Mouse (Mus musculus) monocyte, adult 2 months (primary cell): ENCODE results near the gene Efna3.

Experiments
- DNase-seq, 2 experiments: peaks; one replicate each; pipeline ENCODE4 v3.0.0; 2022; ENCODE audit warnings: low spot score in 2 of 2, low read depth in 1 of 2

The Efna3 gene

DNA sequence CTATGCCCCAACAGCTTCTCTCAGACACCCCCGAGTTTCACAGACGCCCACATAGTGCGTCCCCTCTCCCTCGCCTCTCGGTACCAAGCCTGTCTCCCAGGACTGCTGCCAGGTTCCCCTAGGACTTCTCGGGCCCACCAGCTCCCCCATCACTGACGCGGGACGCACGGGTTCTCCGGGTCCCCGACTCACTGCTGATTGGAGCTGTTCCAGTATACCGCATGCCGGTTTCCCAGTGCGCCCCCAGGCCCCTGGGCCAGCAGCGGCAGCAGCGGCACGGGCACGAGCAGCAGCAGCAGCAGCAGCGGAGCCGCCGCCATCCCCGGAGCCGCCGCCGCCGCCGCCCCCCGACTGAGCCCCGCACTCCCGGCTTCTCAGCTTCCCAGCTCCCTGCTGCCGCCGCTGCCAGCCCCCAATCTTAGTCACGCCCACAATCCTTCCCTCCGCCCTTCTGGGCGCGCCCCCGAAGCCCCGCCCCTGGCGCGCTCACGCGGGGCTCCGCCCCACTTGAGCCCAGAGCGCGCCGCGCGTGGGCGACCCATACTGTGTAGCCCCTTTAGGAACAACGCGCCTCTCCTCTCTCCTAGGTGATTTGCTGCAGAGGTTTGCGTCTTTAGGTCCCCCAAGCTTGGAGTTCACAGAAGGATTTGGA, at the start of gene Efna3:
Efna3 (minus strand) TSS at position 452 of the 652 bp plus-strand sequence.
- no peak for DNase-seq

DNA sequence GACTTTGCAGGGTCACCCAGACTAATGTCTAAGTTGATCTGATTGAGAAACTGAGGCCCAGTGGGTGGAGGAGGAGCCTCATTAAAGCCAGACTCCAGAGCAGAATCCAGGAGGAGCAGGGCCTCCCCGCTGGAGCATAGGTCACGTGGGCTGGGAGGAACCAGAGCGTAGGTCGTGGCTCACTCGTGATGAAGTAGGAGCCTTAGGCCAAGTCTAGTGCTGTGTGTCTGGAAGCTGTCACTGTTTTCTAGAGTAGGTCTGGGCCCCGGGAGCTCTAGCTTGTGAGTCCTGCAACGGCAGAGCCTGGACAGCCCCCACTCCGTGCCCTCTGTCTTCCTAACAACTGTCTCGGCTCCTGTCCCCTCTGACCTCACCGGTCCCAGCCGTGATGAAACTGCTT, 44.6 kb upstream of the Efna3 start:
- no peak for DNase-seq

DNA sequence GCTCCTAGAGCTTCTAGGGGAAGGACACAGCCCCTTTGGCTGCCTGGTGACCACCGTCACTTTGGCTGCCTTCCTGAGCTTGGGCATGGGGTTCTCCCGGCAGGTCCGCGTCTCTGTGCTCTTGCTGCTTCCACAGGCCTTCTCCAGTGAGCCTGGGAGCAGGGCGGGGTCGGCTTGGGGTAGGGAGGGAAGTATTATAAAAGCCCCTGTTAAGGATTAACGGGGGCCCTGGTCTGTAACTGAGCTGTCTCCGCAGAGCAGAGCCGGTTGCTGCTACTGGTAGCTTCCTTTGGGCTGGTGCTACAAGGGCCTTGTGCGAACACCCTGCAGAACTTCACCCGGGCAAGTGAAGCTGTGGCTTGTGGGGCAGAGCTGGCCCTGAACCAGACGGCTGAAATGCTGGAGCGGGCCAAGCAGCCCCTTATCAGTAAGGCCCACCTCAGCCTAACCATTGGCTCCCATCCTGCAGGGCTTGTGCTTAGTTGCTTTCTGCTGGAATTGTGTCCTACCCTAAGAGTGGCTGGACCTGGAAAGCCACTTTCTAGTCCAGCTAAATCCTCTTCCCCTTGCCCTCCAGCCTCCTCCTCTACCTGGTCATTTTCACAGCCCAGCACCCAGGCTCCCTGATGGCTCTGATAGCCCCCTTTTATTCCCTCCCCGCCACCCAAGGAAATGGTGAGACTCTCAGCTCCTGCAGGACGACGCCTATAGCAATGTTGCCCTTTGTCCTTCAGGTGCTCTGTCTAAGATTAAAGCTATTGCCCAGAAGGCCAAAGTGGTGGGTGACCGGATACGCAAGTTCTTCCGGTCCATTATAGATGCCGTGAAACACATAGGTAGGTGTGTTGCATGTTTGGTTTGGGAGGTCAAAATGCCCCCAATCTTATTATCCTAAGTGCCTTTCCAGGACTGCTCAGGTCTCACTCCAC, 43.0 kb upstream of the Efna3 start:
- DNase-seq: no peak

DNA sequence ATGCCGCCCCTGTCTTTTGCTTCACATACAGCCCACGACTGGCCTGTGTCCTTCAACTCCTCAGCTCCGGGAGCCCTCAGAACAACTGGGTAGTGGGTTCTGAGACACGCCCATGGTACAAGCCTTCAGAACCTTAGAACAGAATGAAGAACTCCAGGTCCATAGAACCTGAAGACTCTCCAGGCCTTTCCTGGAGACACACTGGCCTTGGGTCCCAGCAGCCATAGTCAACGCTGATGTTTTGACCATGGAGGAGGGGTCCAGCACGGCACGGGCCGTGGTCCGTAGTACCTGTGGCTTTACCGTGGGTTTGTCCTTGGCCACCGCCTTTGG, 42.4 kb upstream of the Efna3 start, which contains the start of gene Dcst1:
Dcst1 (minus strand) TSS at position 101 of the 333 bp plus-strand sequence.
- DNase-seq: no peak

DNA sequence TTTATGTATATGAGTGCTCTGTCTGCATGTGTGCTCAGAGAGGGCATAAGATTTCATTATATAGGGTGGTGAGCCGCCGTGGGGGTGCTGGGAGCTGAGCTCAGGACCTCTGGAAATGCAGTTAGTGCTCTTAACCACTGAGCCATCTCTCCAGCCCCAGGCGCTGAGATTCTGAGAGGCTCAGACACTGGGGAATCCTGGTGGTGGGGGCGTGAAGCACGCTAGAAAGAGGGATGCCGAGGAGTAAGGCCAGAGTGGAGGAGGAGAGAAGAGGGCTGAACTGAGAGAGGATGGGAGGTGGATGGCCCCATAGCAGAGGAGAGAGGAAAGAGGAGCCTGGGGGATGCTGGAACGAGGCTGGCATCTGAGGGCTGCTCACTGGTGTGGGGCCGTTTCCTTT, 41.9 kb upstream of the Efna3 start:
- DNase-seq: no peak

DNA sequence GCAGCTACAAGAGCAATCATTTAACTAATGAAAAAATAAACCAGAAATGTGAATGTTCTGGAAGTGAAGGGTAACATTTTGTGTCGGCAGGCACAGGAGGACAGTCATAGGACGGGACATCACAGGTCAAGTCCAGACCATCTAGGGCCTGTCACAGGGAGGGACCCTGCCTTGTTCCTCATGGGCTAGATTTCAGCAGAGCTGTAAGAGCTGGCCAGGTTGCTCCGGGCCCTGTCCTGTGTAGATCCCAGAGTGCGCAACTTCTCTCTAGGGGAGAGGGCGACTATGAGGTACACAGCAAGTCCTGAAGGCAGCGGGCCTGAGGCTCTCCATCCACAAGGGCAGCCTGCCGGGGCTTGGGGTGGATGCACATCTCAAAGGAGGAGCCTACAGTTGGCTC, 38.9 kb upstream of the Efna3 start, which contains the start of gene Dcst2:
Dcst2 (plus strand) TSS at position 301 of the 400 bp plus-strand sequence.
- DNase-seq: no peak

DNA sequence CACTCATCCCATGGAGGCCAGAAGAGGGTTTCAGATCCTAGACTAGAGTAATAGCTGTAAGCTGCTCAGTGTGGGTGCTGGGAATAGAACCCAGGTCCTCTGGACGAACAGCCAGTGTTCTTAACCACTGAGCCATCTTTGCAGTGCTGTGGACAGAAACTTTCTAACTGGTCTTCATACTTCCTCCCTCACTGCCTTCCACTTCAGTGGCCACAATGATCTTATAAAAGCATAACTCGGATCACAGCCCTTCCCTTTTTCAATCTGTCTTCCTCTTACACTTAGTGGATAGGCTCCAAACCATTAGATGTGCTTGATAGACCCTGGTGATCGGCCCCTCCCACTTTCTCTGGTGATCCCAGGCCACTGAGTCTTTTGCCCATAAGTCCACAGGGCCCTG, 37.5 kb upstream of the Efna3 start:
- DNase-seq: no peak

DNA sequence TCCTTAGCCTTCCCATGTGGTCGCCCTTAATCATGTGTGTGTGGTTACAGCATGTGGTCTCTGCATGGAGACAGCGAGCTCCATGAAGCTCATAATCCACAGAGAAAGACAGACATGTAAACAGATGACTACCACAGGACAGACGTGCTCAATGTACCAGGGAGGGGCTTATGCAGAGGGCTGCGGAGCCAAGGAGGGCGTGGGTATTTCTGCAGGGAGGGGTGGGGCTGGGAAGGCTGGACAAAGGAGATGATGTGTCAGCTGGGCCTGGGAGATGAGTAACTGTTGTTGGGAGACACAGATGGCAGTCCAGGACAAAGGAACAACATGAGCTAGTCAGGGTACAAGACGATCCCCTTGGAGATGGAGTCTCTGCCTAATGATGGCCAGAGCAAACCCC, 36.9 kb upstream of the Efna3 start:
- DNase-seq: no peak

DNA sequence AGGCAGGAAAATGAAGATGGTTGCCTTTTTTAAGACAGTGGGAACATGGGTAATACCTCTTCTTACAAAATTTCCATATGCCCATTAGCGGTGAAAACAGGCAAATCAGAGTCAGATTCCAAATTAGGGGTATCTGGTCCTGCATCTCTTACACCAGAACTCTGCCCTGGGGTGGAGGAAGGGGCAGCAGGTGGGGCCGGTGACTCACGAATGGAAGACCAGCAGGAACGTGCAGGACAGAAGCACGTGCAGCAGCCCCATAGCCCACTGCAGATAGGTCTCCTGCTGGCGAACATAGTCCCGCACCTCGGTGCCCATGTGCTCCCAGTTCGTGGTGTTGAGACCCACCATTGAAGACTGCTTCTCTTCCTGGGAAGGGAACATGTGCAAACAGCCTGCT, 33.3 kb upstream of the Efna3 start:
- no peak for DNase-seq

DNA sequence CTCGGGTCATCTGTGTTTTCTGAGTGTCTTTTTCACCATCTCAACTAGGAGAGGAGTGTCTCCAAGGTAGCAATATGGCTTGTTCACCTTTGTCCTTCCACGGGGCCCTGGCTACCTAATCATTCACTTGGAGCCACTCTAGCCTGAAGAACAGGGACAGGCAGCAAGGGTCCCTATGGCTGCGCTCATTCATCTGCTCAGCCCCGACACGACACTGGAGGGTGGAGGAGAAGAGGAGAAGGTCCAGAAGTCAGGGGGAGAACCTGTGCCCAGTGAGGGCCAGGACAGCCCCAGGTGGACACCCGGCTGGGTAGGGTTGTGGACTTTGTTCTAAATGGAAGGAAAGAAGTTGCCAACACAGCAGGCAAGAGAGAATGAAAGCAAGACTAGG, 32.7 kb upstream of the Efna3 start:
- DNase-seq: no peak

DNA sequence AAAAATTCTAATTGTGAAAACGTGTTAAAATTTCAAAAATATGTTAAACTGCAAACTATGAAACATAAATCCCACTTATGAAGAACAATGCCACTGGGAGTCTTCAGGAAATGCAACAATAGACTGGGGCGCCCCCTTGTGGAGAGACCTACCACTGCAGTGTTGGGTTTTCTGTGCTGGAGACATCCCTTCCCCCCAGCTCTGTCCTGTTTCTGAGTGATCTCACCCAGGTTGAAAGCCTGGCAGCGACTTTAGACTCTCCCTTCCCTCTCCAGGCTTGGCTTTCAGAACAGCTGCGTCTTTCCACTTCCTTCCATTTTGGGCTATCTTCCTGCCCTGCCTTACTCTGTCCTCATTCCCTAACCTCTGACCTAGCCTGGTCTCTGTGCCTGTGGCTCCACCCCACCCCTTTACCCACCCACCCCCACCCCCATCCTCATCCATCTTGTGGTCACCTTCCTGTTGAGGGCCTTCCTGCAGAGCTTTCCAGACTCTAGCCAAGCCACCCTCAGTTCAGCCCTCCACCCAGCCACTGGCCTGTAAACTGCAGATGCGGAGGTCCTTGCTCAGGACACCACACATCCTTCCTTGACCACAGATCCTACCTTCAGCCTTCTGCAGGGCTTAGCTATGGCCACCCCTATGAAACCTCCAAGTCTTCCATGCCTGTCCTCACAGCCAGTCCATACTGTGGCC, 32.2 kb upstream of the Efna3 start:
- peak; percentile 49 to 65 for DNase-seq

DNA sequence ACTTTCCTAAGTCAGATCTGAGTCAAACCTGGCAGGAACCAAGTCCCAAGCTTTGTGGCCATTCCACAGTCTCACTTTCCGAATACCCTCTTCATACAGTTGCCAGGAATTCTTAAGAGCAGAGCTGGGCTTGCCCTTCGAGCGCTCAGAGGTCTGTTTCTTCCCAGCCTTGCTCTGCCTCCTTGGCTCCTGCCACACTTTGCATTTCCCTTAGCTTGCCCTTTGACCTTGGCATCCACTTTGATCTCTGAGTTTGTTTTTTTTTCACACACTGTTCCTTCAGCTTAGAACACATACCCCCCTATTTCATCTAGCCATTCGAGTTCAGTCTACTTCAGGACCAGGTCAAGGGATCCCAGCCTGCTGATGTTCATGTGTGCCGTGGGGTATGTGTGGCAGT, 28.5 kb upstream of the Efna3 start:
- no peak for DNase-seq

DNA sequence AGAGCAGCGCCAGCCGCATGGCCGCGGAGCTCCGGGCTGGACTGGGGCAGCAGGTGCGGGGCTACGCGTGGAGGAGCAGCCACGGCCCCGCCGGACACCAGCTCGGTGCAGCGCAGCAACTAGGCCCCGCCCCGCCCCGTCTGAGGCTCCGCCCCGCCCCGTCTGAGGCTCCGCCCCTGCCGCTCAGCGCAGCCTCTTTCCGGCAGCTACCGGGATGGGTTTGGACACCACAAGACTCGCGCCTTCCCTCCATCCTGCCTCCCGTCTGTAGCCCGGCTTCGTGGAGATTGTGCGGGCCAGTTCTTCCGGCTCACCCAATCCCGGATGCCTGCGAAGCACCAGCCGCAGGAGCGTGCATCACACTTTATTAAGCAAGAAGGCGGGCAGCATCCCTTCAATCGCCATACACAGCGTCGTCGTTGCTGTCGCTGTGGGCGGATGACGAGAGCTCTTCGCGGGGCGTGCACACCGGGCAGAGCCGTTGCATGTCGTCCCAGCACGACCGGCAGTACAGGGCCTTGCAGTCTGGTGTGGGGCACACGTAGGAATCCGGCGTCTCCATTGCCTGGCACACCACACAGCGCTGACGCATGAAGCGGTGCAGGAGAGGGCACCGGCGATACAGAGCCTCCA, 27.2 kb upstream of the Efna3 start, which contains the start of gene Adam15:
Adam15 (minus strand) TSS at position 128 of the 633 bp plus-strand sequence.
- peak; percentile 37 to 83 for DNase-seq

DNA sequence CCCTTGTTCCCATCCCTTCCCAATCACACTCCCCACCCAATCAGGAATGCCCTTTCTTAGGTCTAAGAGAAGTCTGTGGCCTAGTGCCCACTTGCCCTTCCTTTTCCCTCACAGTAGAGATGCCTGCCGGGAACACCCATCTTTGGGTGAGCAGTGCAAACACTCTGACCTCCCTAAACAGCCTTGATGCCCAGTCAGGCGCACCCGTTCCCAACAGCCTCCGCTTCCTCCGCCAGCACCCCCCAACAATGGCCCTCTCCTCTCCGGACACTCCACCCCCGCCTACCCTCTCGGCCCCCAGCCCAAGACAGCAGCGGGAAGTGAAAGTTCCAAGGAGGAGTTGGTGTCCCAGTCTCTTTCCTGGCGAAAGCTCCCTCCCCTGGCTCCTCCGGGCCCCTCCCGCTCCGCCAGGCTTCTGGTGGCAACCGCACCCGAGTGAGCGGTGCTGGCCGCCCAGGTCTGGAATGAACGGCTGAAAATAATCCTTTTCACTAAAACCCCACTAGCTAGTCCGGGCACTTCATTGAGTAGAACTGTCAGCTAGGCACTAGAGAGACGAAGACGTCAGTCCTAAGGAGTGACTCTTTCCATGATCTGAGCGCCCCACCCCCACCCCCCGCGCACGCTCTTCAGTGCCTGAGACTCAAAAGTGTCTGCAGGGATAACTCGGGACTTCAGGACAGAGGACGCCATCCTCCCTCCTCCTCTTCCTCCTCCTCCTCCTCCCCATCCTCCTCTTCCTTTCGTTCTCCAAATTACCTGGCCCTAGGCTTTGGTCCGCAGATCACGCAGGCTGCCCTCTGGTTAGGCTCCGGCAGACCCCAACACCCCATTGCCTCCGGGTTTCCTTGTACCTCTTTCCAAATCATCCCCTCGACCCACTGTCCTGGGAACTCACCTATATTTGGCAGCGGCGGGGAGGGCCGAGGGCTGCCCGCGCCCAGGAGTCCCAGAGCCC, 26.4 kb upstream of the Efna3 start:
- DNase-seq: no peak

DNA sequence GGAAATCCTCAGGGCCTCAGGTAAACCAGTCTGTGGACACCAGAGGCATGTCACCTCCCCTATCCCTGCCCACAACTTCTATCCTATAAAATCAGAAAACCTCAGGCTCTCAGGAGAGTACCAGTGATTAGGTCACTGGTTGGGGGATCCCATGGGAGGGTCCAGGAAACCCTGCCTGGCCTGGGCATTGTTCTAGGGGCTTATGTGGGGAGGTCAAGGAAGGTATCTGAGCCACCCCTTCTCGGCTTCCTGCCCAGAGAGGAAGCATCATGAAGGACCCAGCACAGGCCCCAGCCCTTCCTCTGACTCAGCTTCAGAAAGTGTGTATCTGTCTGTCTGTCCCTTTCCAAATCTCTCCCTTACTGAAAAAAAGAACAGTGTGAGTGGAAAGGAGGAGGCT, 25.2 kb upstream of the Efna3 start:
- no peak for DNase-seq

DNA sequence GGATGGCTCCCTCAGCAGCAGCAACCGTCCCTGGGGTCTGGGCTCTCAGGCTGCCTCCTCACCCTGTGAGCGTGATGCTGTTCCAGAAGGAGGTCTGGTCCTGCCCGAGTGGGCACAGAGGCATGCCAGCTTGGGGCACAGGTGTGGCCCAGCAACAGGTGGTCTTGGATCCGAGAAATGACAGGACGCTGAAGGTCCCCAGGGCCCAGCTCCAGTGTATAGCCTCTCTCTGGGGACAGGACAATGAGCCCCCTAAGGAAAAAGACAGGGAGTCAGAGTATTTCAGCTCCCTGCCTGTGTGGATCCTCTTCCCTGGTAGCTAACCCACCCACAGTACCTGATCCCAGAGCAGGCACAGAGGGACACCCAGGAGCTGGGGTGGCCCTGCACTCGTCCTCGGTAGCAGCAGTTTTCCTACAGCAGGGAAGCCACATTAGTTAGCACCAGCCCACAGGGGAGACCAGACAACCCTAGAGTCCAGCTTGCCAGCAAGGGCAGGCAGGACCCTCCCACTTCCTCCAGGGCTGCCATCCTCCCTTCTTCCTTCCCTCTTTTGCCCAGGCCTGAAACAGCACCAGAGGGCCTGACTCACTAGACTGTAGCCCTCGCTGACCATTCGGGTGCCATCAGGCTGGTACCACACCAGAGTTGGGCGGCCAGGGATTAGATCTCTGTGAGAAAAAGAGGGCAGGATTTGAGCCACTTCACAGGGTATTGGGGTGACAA, 24.2 kb upstream of the Efna3 start:
- no peak for DNase-seq

DNA sequence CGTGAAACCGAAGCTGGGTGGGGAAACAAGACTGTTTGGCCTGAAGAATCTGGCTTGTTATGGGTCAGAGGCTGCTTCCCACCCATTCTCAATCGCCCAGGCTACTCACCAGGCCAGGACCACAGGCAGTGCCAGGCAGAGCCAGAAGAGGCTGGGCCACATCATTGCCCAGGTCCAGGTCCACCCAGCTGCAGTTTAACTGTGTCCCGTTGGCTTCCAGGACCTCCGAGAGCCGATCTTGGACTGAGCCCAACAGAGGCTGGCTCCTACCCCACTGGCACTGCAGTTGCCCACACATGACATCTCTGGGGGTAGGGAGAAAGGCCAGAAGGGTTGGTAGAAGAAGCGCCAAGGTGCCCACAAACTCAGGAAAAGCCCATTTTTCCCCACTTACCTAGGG, 20.5 kb upstream of the Efna3 start:
- DNase-seq: no peak

DNA sequence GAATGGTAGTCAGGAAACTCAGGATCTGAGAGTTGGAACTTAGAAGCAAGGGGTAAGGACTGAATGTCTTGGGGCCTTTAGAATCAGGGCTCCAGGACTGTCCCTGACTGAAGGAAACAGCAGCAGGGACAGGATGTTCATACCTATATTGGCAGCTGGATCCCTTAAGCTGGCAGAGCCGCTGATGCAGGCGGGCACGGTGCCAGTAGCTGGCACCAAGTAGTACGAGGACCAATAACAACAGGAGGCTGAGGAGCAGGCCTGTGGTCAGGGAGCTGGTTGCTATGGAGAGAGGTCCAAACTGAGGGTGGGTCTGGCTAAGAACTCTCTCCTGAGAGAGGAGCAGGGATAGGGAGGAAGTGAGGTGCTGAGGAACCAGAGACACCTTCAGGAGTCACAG, 19.0 kb upstream of the Efna3 start:
- no peak for DNase-seq

DNA sequence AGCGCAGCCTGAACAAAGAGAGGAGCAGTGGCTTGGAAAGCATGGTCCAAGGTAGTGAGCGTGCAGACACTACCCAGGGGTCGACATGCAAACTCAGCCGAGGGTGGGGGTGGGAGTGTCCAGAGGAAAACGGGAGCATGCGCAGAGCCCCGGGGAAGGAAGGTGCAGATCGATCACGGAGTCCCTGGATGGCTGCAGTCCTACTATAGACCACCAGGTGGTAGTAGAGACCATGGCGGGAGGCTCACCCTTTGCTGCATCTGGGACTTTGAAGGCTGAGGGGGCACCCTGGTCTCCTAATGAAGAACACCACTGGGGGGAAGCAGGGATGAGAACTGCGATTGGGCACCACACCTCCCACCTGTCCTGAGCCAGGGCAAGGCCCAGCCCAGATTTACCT, 17.7 kb upstream of the Efna3 start:
- DNase-seq: peak in 1 of 2 experiments; percentile 54

DNA sequence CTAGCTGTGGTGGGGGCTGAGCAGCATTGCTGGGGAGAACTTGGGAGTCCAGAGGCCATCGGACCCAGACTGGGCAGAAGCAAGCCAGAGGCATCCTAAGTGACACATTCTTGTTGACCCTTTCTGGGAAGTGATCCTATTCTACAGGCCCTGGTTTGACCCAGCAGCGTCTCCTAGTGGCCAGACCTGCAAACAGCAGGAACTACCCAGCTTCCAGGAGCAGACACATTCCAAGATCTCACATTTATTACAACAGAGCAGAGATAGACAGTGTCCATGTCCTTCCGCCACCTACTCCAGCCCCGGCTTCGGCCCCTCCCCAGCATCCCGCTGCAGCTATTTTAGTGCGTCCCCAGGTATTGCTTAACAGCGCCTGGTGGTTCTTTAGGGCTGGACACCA, 16.7 kb upstream of the Efna3 start:
- peak; percentile 55 to 58 for DNase-seq
